Mouse (Mus musculus) naive thymus-derived CD4-positive, alpha-beta T cell, adult 2 months (primary cell): Measurements from ENCODE around the gene Rnf24.

Experiments
- DNase-seq: peaks from one replicate; pipeline ENCODE4 v3.0.0-alpha.2; 2011; ENCODE audit warnings: low read depth

Gene Rnf24

GRCm38 (mm10) chr2:131352747-131353563, at the start of gene Rnf24:
TSS of gene Rnf24 (minus strand) at chr2:131352892.
- DNase-seq = peak; percentile 95

- DNase-seq = no peak
Measured at GRCm38 (mm10) chr2:131401794-131402495, 49.3 kb upstream of the Rnf24 start.

- no peak for DNase-seq
Measured at GRCm38 (mm10) chr2:131400846-131401245, 48.2 kb upstream of the Rnf24 start.

- DNase-seq = no peak
Measured at GRCm38 (mm10) chr2:131397323-131397848, 44.7 kb upstream of the Rnf24 start.

GRCm38 (mm10) chr2:131386350-131386962, 33.8 kb upstream of the Rnf24 start:
- no peak for DNase-seq

GRCm38 (mm10) chr2:131385176-131385575, 32.5 kb upstream of the Rnf24 start:
- DNase-seq = no peak

GRCm38 (mm10) chr2:131379541-131379940, 26.8 kb upstream of the Rnf24 start:
- no peak for DNase-seq

GRCm38 (mm10) chr2:131378872-131379271, 26.2 kb upstream of the Rnf24 start:
- no peak for DNase-seq

GRCm38 (mm10) chr2:131377055-131377454, 24.4 kb upstream of the Rnf24 start:
- DNase-seq = no peak

GRCm38 (mm10) chr2:131373656-131374055, 21.0 kb upstream of the Rnf24 start:
- DNase-seq = no peak

- DNase-seq = no peak
Measured at GRCm38 (mm10) chr2:131372276-131372877, 19.7 kb upstream of the Rnf24 start.

GRCm38 (mm10) chr2:131371811-131372210, 19.1 kb upstream of the Rnf24 start:
- DNase-seq = no peak

- no peak for DNase-seq
Measured at GRCm38 (mm10) chr2:131370828-131371227, 18.1 kb upstream of the Rnf24 start.

- no peak for DNase-seq
Measured at GRCm38 (mm10) chr2:131364689-131365088, 12.0 kb upstream of the Rnf24 start.

GRCm38 (mm10) chr2:131358481-131358880, 5.8 kb upstream of the Rnf24 start:
- DNase-seq = no peak

- no peak for DNase-seq
Measured at GRCm38 (mm10) chr2:131354049-131354448, 1.4 kb upstream of the Rnf24 start.

GRCm38 (mm10) chr2:131353564-131353915, 848 bp upstream of the Rnf24 start:
- DNase-seq = no peak

- DNase-seq = peak; percentile 39
Measured at GRCm38 (mm10) chr2:131351968-131352746, 535 bp downstream of the Rnf24 start.

- DNase-seq = no peak
Measured at GRCm38 (mm10) chr2:131351471-131351870, 1.2 kb downstream of the Rnf24 start.

GRCm38 (mm10) chr2:131350301-131350700, 2.4 kb downstream of the Rnf24 start:
- DNase-seq = no peak

GRCm38 (mm10) chr2:131345556-131345955, 7.1 kb downstream of the Rnf24 start:
- DNase-seq = no peak

- no peak for DNase-seq
Measured at GRCm38 (mm10) chr2:131344449-131344848, 8.2 kb downstream of the Rnf24 start.
